Mouse (Mus musculus): ENCODE measurements at regions not wholly inside any gene's neighbourhood (a gene's known extent, or its start where the extent isn't known, plus 50 kb on each side); places are given as distances from the start of the nearest gene placed in this dataset.

DNA sequence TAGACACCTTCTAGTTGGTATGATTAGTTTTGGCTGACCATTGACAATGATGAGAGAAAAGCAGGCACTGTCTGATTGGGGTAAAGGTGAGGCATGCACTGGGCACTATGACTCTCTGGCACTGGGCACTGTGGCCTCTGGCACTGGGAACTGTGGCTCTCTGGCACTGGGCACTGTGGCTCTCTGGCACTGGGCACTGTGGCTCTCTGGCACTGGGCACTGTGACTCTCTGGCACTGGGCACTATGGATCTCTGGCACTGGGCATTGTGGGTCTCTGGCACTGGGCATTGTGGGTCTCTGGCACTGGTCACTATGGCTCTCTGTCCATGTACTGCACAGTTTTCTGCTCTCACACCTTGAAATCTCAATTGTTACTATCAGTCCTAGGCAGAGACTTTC lies 101.0 kb upstream of the Hao2 start:
- Histone ChIP-seq H3K4me1 (ENCODE audit: control insufficient read depth, insufficient read depth) (no peaks in the 10 kb centered on the region), H3K9me3 (replicated peaks; ENCODE audit: control insufficient read depth, low read length) (0 out of 2 replicates have a peak, but pooled peaks cover 5% of the 10 kb centered on the region), H3K4me2 (ENCODE audit: low read depth, low read length) (no peak overlapping the region), H3K4me3 (ENCODE audit: low read depth, low read length) (no peak overlapping the region), H3K36me3 (replicated peaks; ENCODE audit: control insufficient read depth, insufficient read depth, low read length) (no peaks in the 10 kb centered on the region), H3K27me3 (ENCODE audit: control insufficient read depth, insufficient read depth, low read length) (no peaks in the 10 kb centered on the region), H3K9ac (replicated peaks; ENCODE audit: low read depth, low read length) (no peak overlapping the region), H3K27ac (ENCODE audit: low read depth) (no peak overlapping the region)
- ATAC-seq (ENCODE audit: insufficient read depth, low read depth) (no peak), DNase-seq (ENCODE audit: low spot score) (no peak)
- TF ChIP-seq CTCF (IDR thresholded peaks at IDR 0.05; ENCODE audit: low read depth) (no peak), EP300 (IDR thresholded peaks at IDR 0.05; ENCODE audit: low read depth) (no peak)

- TF ChIP-seq CTCF (IDR thresholded peaks at IDR 0.05; ENCODE audit: low read depth) (no peak), EP300 (IDR thresholded peaks at IDR 0.05; ENCODE audit: low read depth) (no peak)
- ATAC-seq (ENCODE audit: insufficient read depth, low read depth) (no peak), DNase-seq (ENCODE audit: low spot score) (no peak)
- H3K9ac ChIP-seq (replicated peaks; ENCODE audit: low read depth, low read length) = no peak overlapping the region
- no peaks in the 10 kb centered on the region for H3K27me3 ChIP-seq (ENCODE audit: control insufficient read depth, insufficient read depth, low read length)
- H3K4me3 ChIP-seq (ENCODE audit: low read depth, low read length) = no peak overlapping the region
- no peaks in the 10 kb centered on the region for H3K36me3 ChIP-seq (replicated peaks; ENCODE audit: control insufficient read depth, insufficient read depth, low read length)
- H3K9me3 ChIP-seq (replicated peaks; ENCODE audit: control insufficient read depth, low read length) = no peaks in the 10 kb centered on the region
- no peaks in the 10 kb centered on the region for H3K4me1 ChIP-seq (ENCODE audit: control insufficient read depth, insufficient read depth)
- 38% methylated on average over 1 of the region's 1 CpGs for WGBS
- H3K27ac ChIP-seq (ENCODE audit: low read depth) = no peak overlapping the region
- H3K4me2 ChIP-seq (ENCODE audit: low read depth, low read length) = no peak overlapping the region
Measured at GRCm38 (mm10) chr3:99030636-99031035, 110.2 kb upstream of the Wars2 start.

- no peak overlapping the region for H3K9ac ChIP-seq (replicated peaks; ENCODE audit: low read depth, low read length)
- no peak overlapping the region for H3K4me2 ChIP-seq (ENCODE audit: low read depth, low read length)
- no peak overlapping the region for H3K27ac ChIP-seq (ENCODE audit: low read depth)
- no peaks in the 10 kb centered on the region for H3K9me3 ChIP-seq (replicated peaks; ENCODE audit: control insufficient read depth, low read length)
- H3K4me3 ChIP-seq (ENCODE audit: low read depth, low read length) = no peak overlapping the region
- H3K4me1 ChIP-seq (ENCODE audit: control insufficient read depth, insufficient read depth) = no peaks in the 10 kb centered on the region
- 68% methylated on average over 6 of the region's 6 CpGs for WGBS
- no peaks in the 10 kb centered on the region for H3K36me3 ChIP-seq (replicated peaks; ENCODE audit: control insufficient read depth, insufficient read depth, low read length)
- ATAC-seq (ENCODE audit: insufficient read depth, low read depth) = no peak
- DNase-seq (ENCODE audit: low spot score) = no peak
- no peak for TF ChIP-seq CTCF (IDR thresholded peaks at IDR 0.05; ENCODE audit: low read depth)
- TF ChIP-seq EP300 (IDR thresholded peaks at IDR 0.05; ENCODE audit: low read depth) = no peak
- H3K27me3 ChIP-seq (ENCODE audit: control insufficient read depth, insufficient read depth, low read length) = no peaks in the 10 kb centered on the region
Measured at GRCm38 (mm10) chr3:99046190-99046589, 94.7 kb upstream of the Wars2 start.

DNA sequence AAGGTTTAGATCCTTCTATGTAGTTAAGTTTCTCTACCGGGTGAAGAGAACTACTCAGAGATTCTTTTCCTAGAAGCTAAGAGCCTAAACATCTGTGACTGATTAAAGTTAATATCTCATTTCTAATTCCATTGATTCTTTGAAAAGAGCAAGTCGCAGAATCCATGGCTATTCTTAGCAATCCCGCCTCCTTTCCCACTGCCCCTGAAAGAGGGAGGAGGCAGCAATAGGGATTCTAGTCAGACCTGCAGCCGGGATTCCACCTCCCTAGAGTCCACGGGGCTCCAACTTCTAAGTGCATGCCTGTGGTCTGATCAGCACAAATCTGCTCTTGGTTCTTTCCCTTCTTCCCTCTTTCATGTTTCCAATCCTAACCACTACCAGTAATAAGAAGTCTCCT lies 93.7 kb upstream of the Wars2 start:
- Histone ChIP-seq H3K4me1 (ENCODE audit: control insufficient read depth, insufficient read depth) (no peaks in the 10 kb centered on the region), H3K9me3 (replicated peaks; ENCODE audit: control insufficient read depth, low read length) (no peaks in the 10 kb centered on the region), H3K27me3 (ENCODE audit: control insufficient read depth, insufficient read depth, low read length) (no peaks in the 10 kb centered on the region), H3K9ac (replicated peaks; ENCODE audit: low read depth, low read length) (no peak overlapping the region), H3K4me2 (ENCODE audit: low read depth, low read length) (no peak overlapping the region), H3K4me3 (ENCODE audit: low read depth, low read length) (no peak overlapping the region), H3K27ac (ENCODE audit: low read depth) (no peak overlapping the region), H3K36me3 (replicated peaks; ENCODE audit: control insufficient read depth, insufficient read depth, low read length) (no peaks in the 10 kb centered on the region)
- TF ChIP-seq CTCF (IDR thresholded peaks at IDR 0.05; ENCODE audit: low read depth) = no peak
- no peak for TF ChIP-seq EP300 (IDR thresholded peaks at IDR 0.05; ENCODE audit: low read depth)
- ATAC-seq (ENCODE audit: insufficient read depth, low read depth) (no peak), DNase-seq (ENCODE audit: low spot score) (no peak)
- 58% methylated on average over 5 of the region's 5 CpGs for WGBS

GRCm38 (mm10) chr3:99049305-99049704 lies 91.6 kb upstream of the Wars2 start:
- Histone ChIP-seq H3K9me3 (replicated peaks; ENCODE audit: control insufficient read depth, low read length) (no peaks in the 10 kb centered on the region), H3K4me3 (ENCODE audit: low read depth, low read length) (no peak overlapping the region), H3K4me1 (ENCODE audit: control insufficient read depth, insufficient read depth) (no peaks in the 10 kb centered on the region), H3K27me3 (ENCODE audit: control insufficient read depth, insufficient read depth, low read length) (no peaks in the 10 kb centered on the region), H3K9ac (replicated peaks; ENCODE audit: low read depth, low read length) (no peak overlapping the region), H3K4me2 (ENCODE audit: low read depth, low read length) (no peak overlapping the region), H3K27ac (ENCODE audit: low read depth) (no peak overlapping the region), H3K36me3 (replicated peaks; ENCODE audit: control insufficient read depth, insufficient read depth, low read length) (no peaks in the 10 kb centered on the region)
- DNase-seq (ENCODE audit: low spot score) = no peak
- TF ChIP-seq CTCF (IDR thresholded peaks at IDR 0.05; ENCODE audit: low read depth) (no peak), EP300 (IDR thresholded peaks at IDR 0.05; ENCODE audit: low read depth) (no peak)
- ATAC-seq (ENCODE audit: insufficient read depth, low read depth) = no peak
- 55% methylated on average over 2 of the region's 2 CpGs for WGBS

- WGBS = 77% methylated on average over 4 of the region's 4 CpGs
- no peak for DNase-seq (ENCODE audit: low spot score)
- H3K9ac ChIP-seq (replicated peaks; ENCODE audit: low read depth, low read length) = no peak overlapping the region
- H3K4me3 ChIP-seq (ENCODE audit: low read depth, low read length) = no peak overlapping the region
- no peak overlapping the region for H3K4me2 ChIP-seq (ENCODE audit: low read depth, low read length)
- no peaks in the 10 kb centered on the region for H3K4me1 ChIP-seq (ENCODE audit: control insufficient read depth, insufficient read depth)
- TF ChIP-seq EP300 (IDR thresholded peaks at IDR 0.05; ENCODE audit: low read depth) = no peak
- TF ChIP-seq CTCF (IDR thresholded peaks at IDR 0.05; ENCODE audit: low read depth) = no peak
- H3K27me3 ChIP-seq (ENCODE audit: control insufficient read depth, insufficient read depth, low read length) = no peaks in the 10 kb centered on the region
- H3K27ac ChIP-seq (ENCODE audit: low read depth) = no peak overlapping the region
- H3K9me3 ChIP-seq (replicated peaks; ENCODE audit: control insufficient read depth, low read length) = no peaks in the 10 kb centered on the region
- ATAC-seq (ENCODE audit: insufficient read depth, low read depth) = no peak
- H3K36me3 ChIP-seq (replicated peaks; ENCODE audit: control insufficient read depth, insufficient read depth, low read length) = no peaks in the 10 kb centered on the region
Measured at GRCm38 (mm10) chr3:99052176-99052575, 88.7 kb upstream of the Wars2 start.
